Mouse (Mus musculus): Measurements from ENCODE around the gene Mgll. TPM values are rescaled to one million over a fixed set of nuclear protein-coding genes. Genes with fewer than 3 reads are reported as not detected.

Mgll gene
- polyA plus RNA-seq, 1 experiment from 2014 or later: 65.4 TPM

DNA sequence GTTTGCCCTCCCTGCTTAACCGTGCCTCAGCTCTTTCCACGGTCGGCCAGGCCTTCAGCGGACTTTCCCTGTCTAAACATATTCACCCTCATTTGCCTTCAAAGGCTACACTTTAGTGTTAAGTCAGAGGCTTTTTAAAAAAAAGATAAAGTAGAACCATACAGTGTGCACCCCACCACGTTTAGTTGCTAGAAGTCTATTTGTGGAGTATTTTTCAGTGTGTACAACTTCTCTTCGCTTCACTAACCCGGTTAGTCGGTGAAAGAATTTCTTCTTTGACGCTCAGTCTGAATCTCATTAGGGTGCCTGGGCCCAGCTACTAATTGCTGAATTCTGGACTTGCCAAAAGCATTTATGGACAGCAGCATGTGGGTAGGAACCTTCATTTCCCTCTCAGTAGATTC is 8.8 kb upstream of the Mgll start:
- Histone ChIP-seq H3K27me3 (replicated peaks; ENCODE audit: control insufficient read depth, insufficient read depth, low read length) (no peaks in the 10 kb centered on the region), H3K27ac (ENCODE audit: low read depth, low read length) (no peak overlapping the region), H3K4me2 (replicated peaks; ENCODE audit: low read depth) (no peak overlapping the region), H3K9ac (ENCODE audit: low read depth, low read length) (no peak overlapping the region), H3K9me3 (ENCODE audit: control insufficient read depth) (no peaks in the 10 kb centered on the region), H3K4me1 (replicated peaks; ENCODE audit: control insufficient read depth, insufficient read depth, low read length) (no peaks in the 10 kb centered on the region), H3K36me3 (ENCODE audit: control insufficient read depth, insufficient read depth) (no peaks in the 10 kb centered on the region), H3K4me3 (ENCODE audit: low read depth, low read length) (no peak overlapping the region)
- WGBS: 79% methylated on average over 9 of the region's 9 CpGs
- TF ChIP-seq CTCF (IDR thresholded peaks at IDR 0.05; ENCODE audit: low read depth): no peak
- ATAC-seq: no peak

DNA sequence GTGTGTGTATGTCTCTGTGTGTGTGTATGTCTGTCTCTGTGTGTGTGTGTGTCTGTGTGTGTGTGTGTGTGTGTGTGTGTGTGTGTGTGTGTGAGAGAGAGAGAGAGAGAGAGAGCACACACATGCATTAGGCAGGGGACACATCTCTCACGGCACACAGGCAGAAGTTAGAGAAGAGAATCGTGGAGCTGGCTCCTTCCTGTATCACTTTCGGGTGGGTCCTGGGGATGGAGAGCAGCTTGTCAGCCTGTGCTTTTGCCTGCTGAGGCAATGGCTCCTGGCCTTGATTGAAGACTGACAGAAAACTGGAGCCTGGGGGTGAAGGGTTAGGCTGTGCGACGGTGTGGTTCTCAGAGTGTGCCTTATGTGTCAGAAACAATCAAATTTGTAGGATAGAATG is 8.2 kb upstream of the Mgll start:
- H3K4me1 ChIP-seq (replicated peaks; ENCODE audit: control insufficient read depth, insufficient read depth, low read length): no peaks in the 10 kb centered on the region
- no peak for ATAC-seq
- H3K36me3 ChIP-seq (ENCODE audit: control insufficient read depth, insufficient read depth): no peaks in the 10 kb centered on the region
- H3K27ac ChIP-seq (ENCODE audit: low read depth, low read length): no peak overlapping the region
- no peak for TF ChIP-seq CTCF (IDR thresholded peaks at IDR 0.05; ENCODE audit: low read depth)
- H3K4me3 ChIP-seq (ENCODE audit: low read depth, low read length): no peak overlapping the region
- H3K4me2 ChIP-seq (replicated peaks; ENCODE audit: low read depth): no peak overlapping the region
- WGBS: 73% methylated on average over 5 of the region's 5 CpGs
- no peaks in the 10 kb centered on the region for H3K9me3 ChIP-seq (ENCODE audit: control insufficient read depth)
- no peaks in the 10 kb centered on the region for H3K27me3 ChIP-seq (replicated peaks; ENCODE audit: control insufficient read depth, insufficient read depth, low read length)
- H3K9ac ChIP-seq (ENCODE audit: low read depth, low read length): no peak overlapping the region

DNA sequence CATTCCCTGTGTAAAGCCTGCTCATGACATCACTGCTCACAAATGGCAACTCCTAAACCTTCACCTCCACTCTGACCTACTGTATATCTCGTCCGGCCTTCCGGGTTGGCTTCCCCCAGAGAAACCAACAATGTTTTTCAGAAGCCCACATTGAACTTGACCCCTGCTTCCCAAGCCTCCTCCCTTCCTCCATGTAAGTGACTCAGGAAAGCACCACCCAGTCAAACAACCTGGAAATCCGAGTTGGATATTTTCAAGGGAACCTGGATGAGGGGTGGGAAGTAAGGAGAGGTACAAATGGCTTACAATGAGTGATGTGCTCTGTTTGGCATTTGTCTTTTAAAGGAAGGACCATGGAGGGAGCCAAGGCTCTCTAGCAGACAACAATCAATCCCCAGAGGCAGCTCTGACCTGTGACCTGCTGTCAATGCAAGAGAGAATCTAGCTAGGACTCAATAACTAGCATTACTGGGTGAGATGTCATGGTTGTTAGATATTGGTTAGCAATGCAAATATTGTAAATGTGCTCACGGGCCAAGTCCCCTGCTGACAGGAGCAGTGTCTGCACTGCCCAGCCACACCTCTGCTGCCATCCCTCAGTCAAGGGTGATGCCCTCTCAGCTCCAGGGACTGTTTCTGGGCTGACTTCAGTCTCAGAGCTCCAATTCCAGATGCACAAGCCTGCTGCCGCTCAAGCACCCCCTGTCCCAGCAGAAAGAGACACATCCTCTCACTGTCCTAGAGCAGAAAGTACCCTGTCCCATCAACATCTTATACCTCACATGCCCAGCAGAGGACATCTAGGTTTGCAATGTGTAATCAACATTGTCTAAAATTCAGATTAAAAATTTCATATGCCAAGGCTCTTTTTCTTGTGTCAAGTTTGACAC is 6.8 kb upstream of the Mgll start:
- no peak overlapping the region for H3K4me3 ChIP-seq (ENCODE audit: low read depth, low read length)
- TF ChIP-seq CTCF (IDR thresholded peaks at IDR 0.05; ENCODE audit: low read depth): no peak
- no peaks in the 10 kb centered on the region for H3K9me3 ChIP-seq (ENCODE audit: control insufficient read depth)
- H3K27ac ChIP-seq (ENCODE audit: low read depth, low read length): no peak overlapping the region
- ATAC-seq: no peak
- 64% methylated on average over 6 of the region's 6 CpGs for WGBS
- no peak overlapping the region for H3K9ac ChIP-seq (ENCODE audit: low read depth, low read length)
- no peaks in the 10 kb centered on the region for H3K36me3 ChIP-seq (ENCODE audit: control insufficient read depth, insufficient read depth)
- H3K4me1 ChIP-seq (replicated peaks; ENCODE audit: control insufficient read depth, insufficient read depth, low read length): no peaks in the 10 kb centered on the region
- no peaks in the 10 kb centered on the region for H3K27me3 ChIP-seq (replicated peaks; ENCODE audit: control insufficient read depth, insufficient read depth, low read length)
- H3K4me2 ChIP-seq (replicated peaks; ENCODE audit: low read depth): no peak overlapping the region

DNA sequence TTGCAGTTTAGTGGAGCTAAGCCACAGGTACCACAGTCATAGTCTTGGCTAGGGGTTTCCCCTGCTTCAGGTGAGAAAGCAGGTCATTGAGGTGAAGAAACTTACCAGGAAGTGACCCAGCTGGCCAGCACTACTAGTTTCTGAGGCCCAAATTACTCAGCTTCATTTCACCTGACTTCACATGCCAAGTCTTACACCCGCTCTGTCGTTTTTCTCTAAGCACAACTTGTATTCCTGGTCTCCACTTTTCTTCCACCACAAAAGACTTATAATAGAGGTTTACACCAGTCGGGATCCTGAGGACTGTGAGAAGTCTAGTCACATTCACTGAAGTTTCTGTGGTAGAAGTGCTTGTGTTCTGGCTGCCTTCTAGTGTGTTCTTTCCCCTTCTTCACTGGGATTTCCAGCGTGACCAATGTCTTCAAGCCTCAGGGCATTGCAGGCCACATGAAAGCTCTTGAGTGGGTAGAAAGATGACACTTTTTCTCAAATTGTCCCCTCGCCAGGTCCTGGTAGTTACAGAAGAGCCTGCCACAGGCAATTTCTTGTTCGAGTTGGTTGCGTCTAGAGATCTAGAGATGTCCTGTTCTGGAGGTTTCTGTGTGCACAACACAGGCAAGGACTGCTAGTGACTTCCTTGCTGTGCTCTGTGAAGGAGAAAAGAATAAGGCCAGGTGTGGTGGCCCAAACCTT is 6.0 kb upstream of the Mgll start:
- WGBS: 92% methylated on average over 7 of the region's 7 CpGs
- Histone ChIP-seq H3K27me3 (replicated peaks; ENCODE audit: control insufficient read depth, insufficient read depth, low read length) (no peaks in the 10 kb centered on the region), H3K36me3 (ENCODE audit: control insufficient read depth, insufficient read depth) (no peaks in the 10 kb centered on the region), H3K4me3 (ENCODE audit: low read depth, low read length) (no peak overlapping the region), H3K9ac (ENCODE audit: low read depth, low read length) (no peak overlapping the region), H3K4me2 (replicated peaks; ENCODE audit: low read depth) (no peak overlapping the region), H3K4me1 (replicated peaks; ENCODE audit: control insufficient read depth, insufficient read depth, low read length) (no peaks in the 10 kb centered on the region), H3K27ac (ENCODE audit: low read depth, low read length) (no peak overlapping the region), H3K9me3 (ENCODE audit: control insufficient read depth) (no peaks in the 10 kb centered on the region)
- TF ChIP-seq CTCF (IDR thresholded peaks at IDR 0.05; ENCODE audit: low read depth): no peak
- ATAC-seq: no peak

DNA sequence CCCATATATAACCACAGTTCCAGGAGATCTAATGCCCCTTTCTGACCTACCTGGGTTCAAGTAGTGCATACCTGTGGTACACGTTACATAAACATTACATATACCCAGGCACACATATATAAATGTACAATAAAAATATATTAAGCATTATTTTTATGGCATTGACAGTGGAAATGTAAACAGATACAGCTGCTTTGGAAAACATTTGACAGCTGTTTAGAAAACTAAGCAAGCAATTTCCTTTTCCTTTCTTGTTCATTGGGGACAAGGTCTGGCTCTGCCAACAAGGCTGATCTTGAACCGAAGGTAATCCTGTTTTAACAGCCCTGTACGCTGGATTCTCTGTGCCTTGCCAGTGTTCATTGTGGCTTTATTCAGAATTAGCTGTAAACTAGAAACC is 3.2 kb upstream of the Mgll start:
- Histone ChIP-seq H3K4me1 (replicated peaks; ENCODE audit: control insufficient read depth, insufficient read depth, low read length) (no peaks in the 10 kb centered on the region), H3K4me2 (replicated peaks; ENCODE audit: low read depth) (no peak overlapping the region), H3K27me3 (replicated peaks; ENCODE audit: control insufficient read depth, insufficient read depth, low read length) (no peaks in the 10 kb centered on the region), H3K27ac (ENCODE audit: low read depth, low read length) (no peak overlapping the region), H3K4me3 (ENCODE audit: low read depth, low read length) (no peak overlapping the region), H3K36me3 (ENCODE audit: control insufficient read depth, insufficient read depth) (no peaks in the 10 kb centered on the region), H3K9me3 (ENCODE audit: control insufficient read depth) (no peaks in the 10 kb centered on the region), H3K9ac (ENCODE audit: low read depth, low read length) (no peak overlapping the region)
- ATAC-seq: no peak
- 49% methylated on average over 3 of the region's 3 CpGs for WGBS
- no peak for TF ChIP-seq CTCF (IDR thresholded peaks at IDR 0.05; ENCODE audit: low read depth)

DNA sequence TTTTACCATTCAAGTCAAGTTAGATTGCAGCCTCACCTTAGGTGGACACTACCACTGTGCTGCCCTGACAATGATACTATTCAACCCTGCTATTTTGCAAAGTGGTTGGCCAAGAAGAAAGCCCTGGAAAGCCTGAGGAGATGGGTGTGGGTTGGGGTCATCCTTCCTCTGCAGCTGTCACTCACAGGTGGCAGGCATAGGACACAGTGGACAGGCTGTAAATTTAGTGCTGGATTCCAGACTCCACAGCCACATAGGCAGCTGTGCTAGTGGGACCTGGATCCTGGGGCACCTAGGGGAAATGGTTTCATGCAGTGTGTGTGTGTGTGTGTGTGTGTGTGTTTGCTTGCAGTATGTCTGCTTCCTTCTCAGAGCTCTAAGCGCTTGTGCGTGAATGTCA is 1.3 kb upstream of the Mgll start:
- Histone ChIP-seq H3K36me3 (ENCODE audit: control insufficient read depth, insufficient read depth) (no peaks in the 10 kb centered on the region), H3K27ac (ENCODE audit: low read depth, low read length) (no peak overlapping the region), H3K4me2 (replicated peaks; ENCODE audit: low read depth) (no peak overlapping the region), H3K4me3 (ENCODE audit: low read depth, low read length) (no peak overlapping the region), H3K9me3 (ENCODE audit: control insufficient read depth) (no peaks in the 10 kb centered on the region), H3K4me1 (replicated peaks; ENCODE audit: control insufficient read depth, insufficient read depth, low read length) (no peaks in the 10 kb centered on the region), H3K9ac (ENCODE audit: low read depth, low read length) (no peak overlapping the region), H3K27me3 (replicated peaks; ENCODE audit: control insufficient read depth, insufficient read depth, low read length) (no peaks in the 10 kb centered on the region)
- 81% methylated on average over 2 of the region's 2 CpGs for WGBS
- ATAC-seq: no peak
- TF ChIP-seq CTCF (IDR thresholded peaks at IDR 0.05; ENCODE audit: low read depth): no peak

Measured in intestine, postnatal 0 days (tissue).